Mouse (Mus musculus) embryonic facial prominence, embryonic 11.5 days (tissue): Measurements from ENCODE around the gene Ppox. TPM values are rescaled to one million over a fixed set of nuclear protein-coding genes. Genes with fewer than 3 reads are reported as not detected.
A peak's percentile ranks its signal among the peaks of the same experiment; 100 is the strongest.

ENCODE experiments used
- ATAC-seq: fragments of 200-750 bp; cut with Nextera tagmentation; replicated peaks from 2 replicates; pipeline ENCODE4 v1.8.0; 2017; ENCODE audit warnings: low read depth; ENCODE audit not compliant: insufficient number of reproducible peaks, low FRiP score, low TSS enrichment
- DNase-seq: peaks from one replicate; pipeline ENCODE4 v3.0.0-alpha.2; 2015; ENCODE audit warnings: low spot score
- H3K27ac ChIP-seq: fragments of 300-500 bp; sonication (generic); replicated peaks from 2 replicates; pipeline ENCODE4 v1.5.1; 2014; ENCODE audit warnings: mild to moderate bottlenecking, low read depth, low read length, control low read depth
- H3K27me3 ChIP-seq: fragments of 300-500 bp; sonication (generic); 2 replicates; pipeline ENCODE4 v1.6.1; 2014; ENCODE audit warnings: mild to moderate bottlenecking, low read length, moderate library complexity, mixed read lengths; ENCODE audit not compliant: control insufficient read depth, insufficient read depth
- H3K36me3 ChIP-seq: fragments of 300-500 bp; sonication (generic); replicated peaks from 2 replicates; pipeline ENCODE4 v1.6.1; 2014; ENCODE audit warnings: low read depth, mild to moderate bottlenecking, low read length, moderate library complexity, mixed read lengths; ENCODE audit not compliant: control insufficient read depth, insufficient read depth
- H3K4me1 ChIP-seq: fragments of 300-500 bp; sonication (generic); 2 replicates; pipeline ENCODE4 v1.6.1; 2014; ENCODE audit warnings: low read length, mixed read lengths; ENCODE audit not compliant: control insufficient read depth, insufficient read depth
- H3K4me2 ChIP-seq: fragments of 300-500 bp; sonication (generic); 2 replicates; pipeline ENCODE4 v1.6.1; 2014; ENCODE audit warnings: low read depth, mild to moderate bottlenecking, control low read depth, low read length, moderate library complexity
- H3K4me3 ChIP-seq: fragments of 300-500 bp; sonication (generic); 2 replicates; pipeline ENCODE4 v1.5.1; 2014; ENCODE audit warnings: low read depth, low read length, control low read depth
- H3K9ac ChIP-seq: fragments of 300-500 bp; sonication (generic); replicated peaks from 2 replicates; pipeline ENCODE4 v1.6.1; 2014; ENCODE audit warnings: mild to moderate bottlenecking, control low read depth, low read length
- H3K9me3 ChIP-seq: fragments of 300-500 bp; sonication (generic); replicated peaks from 2 replicates; pipeline ENCODE4 v1.6.1; 2016; ENCODE audit warnings: mild to moderate bottlenecking, low read length, inconsistent platforms, mixed read lengths; ENCODE audit not compliant: control insufficient read depth
- WGBS: fragments of 180-500 bp; shearing (Covaris S2); extraction: QIAGEN DNeasy Blood & Tissue Kit; methylation state at CpG from one replicate; pipeline ENCODE4 v1.1.7; 2014; 5-methylcytosine and 5-hydroxymethylcytosine counted together
- polyA plus RNA-seq: library from polyadenylated mRNA; unstranded; fragments of >200 nt; fragmentation: Nextera tagmentation; extraction: Ambion mirVana; gene quantifications from 2 replicates; pipeline ENCODE4 v1.2.1, GENCODE M21; 2014

Ppox gene
- polyA plus RNA-seq, 1 experiment from 2014 or later: 58.3 TPM

DNA sequence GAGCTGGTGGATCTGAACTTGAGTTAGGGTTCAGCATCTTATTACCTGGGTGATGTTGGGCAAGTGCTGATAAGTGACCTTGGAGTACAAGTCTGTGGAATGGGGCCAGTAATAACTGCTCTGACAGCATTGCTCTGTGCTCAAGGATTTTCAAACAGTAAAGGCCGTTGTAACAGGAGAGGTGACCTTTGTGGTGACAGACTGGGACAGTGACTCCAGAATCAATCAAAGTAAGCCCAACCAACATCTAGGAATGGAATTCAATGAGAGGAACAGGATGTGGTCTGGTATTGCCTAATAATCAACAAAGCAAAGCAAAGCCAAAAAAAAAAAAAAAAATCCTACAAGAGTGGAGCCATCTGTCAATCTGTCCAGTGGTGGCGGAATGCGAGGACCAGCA lies 20.7 kb downstream of the Ppox start:
- 81% methylated on average over 3 of the region's 3 CpGs for WGBS
- ATAC-seq: no peak

DNA sequence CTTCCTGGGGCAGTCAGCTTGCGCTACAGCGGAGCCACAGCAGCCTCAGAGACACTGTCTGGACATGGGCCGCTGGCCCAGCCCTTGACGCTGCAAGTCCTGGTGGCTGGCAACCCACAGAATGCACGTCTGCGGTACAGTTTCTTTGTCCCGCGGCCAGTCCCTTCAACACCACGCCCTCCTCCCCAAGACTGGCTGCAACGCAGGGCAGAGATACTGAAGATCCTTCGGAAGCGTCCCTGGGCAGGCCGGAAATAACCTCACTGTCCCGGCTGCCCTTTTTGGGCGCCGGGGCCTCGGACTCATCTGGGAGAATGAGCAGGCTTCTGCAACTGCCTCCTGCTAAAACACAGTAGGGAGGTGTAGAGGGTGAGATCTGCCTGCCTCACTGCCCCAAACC lies 22.1 kb downstream of the Ppox start:
- no peaks in the 10 kb centered on the region; the same call in 1 of the 2 replicates for H3K36me3 ChIP-seq
- DNase-seq (no peak), ATAC-seq (no peak)
- H3K4me1 ChIP-seq: peaks cover 2% of the 10 kb centered on the region; the same call in 1 of the 2 replicates
- H3K9me3 ChIP-seq: no peaks in the 10 kb centered on the region
- no peak overlapping the region for H3K27ac ChIP-seq
- no peak overlapping the region for H3K4me3 ChIP-seq
- H3K4me2 ChIP-seq: no peak overlapping the region
- H3K27me3 ChIP-seq: no peaks in the 10 kb centered on the region
- H3K9ac ChIP-seq: no peak overlapping the region
- WGBS: 84% methylated on average over 17 of the region's 17 CpGs

More for the DNA sequence above, 20.7 kb downstream of the Ppox start:
- H3K4me2 ChIP-seq: no peak overlapping the region
- H3K9me3 ChIP-seq: no peaks in the 10 kb centered on the region
- no peak for DNase-seq
- H3K27me3 ChIP-seq: no peaks in the 10 kb centered on the region
- H3K4me1 ChIP-seq: peaks cover 2% of the 10 kb centered on the region; the same call in 1 of the 2 replicates
- no peak overlapping the region for H3K4me3 ChIP-seq
- no peak overlapping the region for H3K27ac ChIP-seq
- H3K9ac ChIP-seq: no peak overlapping the region
- H3K36me3 ChIP-seq: no peaks in the 10 kb centered on the region

DNA sequence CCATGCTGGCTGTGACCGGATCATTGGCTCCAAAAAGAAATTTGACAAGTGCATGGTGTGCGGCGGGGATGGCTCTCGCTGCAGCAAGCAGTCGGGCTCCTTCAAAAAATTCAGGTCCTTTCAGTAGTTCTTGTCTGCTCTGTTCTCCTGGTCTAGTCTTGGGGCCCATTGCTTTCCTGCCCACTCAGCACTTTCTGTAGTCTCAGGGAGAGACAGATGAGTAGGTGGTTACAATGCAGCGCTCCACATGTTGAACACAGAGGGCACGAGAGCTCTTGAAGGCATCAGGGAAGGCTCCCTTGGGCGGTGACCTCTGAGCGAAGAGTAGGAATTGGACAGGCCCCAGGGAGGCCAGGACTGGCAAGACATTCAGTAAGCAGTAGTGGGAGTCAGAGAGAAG lies 23.2 kb downstream of the Ppox start:
- Histone ChIP-seq H3K4me1 (peaks cover 2% of the 10 kb centered on the region; the same call in 1 of the 2 replicates), H3K27me3 (no peaks in the 10 kb centered on the region), H3K4me3 (no peak overlapping the region), H3K4me2 (no peak overlapping the region), H3K36me3 (no peaks in the 10 kb centered on the region; the same call in 1 of the 2 replicates), H3K9me3 (no peaks in the 10 kb centered on the region), H3K27ac (no peak overlapping the region), H3K9ac (no peak overlapping the region)
- WGBS: 89% methylated on average over 9 of the region's 9 CpGs
- no peak for ATAC-seq
- no peak for DNase-seq

DNA sequence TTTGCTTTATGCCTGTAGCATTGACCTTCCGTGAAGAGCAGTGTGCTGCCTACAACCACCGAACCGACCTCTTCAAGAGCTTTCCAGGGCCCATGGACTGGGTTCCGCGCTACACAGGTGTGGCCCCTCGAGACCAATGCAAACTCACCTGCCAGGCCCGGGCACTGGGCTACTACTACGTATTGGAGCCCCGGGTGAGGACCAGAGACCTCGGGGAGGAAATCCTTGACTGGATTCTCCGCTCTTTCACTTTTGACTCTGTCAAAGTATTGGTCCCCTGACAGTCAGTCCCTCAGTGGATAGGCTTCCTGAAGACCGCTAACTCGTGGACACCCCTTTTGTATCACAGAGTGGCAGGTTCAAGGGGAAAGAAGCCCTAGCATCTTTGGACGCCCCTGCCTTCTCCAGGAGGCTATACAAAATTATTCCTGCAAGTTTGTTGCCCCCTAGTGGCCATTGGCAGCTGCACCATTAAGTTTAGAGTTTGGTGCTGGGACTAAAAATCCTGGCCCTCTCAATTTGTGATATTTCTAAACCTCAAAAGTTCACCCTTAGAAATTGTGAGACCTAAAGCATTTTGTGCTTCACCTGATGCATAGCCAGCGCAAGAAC lies 23.9 kb downstream of the Ppox start:
- Histone ChIP-seq H3K4me1 (no peaks in the 10 kb centered on the region; the same call in 1 of the 2 replicates), H3K9me3 (no peaks in the 10 kb centered on the region), H3K9ac (no peak overlapping the region), H3K27me3 (no peaks in the 10 kb centered on the region), H3K27ac (no peak overlapping the region), H3K4me3 (no peak overlapping the region), H3K36me3 (no peaks in the 10 kb centered on the region; the same call in 1 of the 2 replicates), H3K4me2 (no peak overlapping the region)
- 70% methylated on average over 15 of the region's 15 CpGs for WGBS
- ATAC-seq (0 out of 2 replicates have a peak, but pooled peaks have one; percentile 7), DNase-seq (peak; percentile 86)

DNA sequence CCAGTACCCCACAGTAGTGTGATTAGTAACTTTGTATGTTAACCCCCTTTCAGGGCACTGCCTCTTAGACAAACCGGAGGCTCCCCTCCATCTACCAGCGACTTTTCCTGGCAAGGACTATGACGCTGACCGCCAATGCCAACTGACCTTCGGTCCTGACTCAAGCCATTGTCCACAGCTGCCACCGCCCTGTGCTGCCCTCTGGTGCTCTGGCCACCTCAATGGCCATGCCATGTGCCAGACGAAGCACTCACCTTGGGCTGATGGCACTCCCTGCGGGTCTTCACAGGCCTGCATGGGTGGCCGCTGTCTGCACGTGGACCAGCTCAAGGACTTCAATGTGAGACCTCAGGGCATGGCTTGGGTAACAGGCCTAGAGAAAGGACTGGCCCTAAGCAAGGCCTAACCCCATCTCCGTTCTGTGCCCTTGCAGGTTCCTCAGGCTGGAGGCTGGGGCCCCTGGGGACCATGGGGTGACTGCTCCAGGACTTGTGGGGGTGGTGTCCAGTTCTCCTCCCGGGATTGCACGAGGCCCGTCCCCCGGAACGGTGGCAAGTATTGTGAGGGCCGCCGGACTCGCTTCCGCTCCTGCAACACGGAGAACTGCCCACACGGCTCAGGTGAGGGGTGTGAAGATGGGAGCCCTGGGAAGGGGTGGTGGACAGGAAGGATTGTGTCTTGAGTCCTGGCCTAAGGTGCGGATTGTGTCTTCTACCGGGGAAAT lies 24.7 kb downstream of the Ppox start:
- Histone ChIP-seq H3K9ac (no peak overlapping the region), H3K27me3 (no peaks in the 10 kb centered on the region), H3K4me3 (no peak overlapping the region), H3K4me2 (no peak overlapping the region), H3K36me3 (no peaks in the 10 kb centered on the region; the same call in 1 of the 2 replicates), H3K4me1 (peaks cover 4% of the 10 kb centered on the region), H3K9me3 (no peaks in the 10 kb centered on the region), H3K27ac (no peak overlapping the region)
- WGBS: 92% methylated on average over 24 of the region's 24 CpGs
- ATAC-seq (no peak), DNase-seq (no peak)

DNA sequence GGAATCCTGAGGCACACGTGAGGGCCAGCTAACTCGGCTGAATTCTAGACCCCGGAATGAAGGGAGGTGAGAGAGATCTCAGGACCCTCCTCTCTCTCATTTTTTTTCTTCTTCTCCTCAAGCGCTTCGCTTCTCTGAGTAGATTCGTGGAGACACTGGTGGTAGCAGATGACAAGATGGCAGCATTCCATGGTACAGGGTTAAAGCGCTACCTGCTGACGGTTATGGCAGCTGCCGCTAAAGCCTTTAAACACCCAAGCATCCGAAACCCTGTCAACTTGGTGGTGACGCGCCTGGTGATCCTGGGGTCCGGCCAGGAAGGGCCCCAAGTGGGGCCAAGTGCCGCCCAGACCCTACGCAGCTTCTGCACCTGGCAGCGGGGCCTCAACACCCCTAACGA lies 28.6 kb downstream of the Ppox start:
- Histone ChIP-seq H3K4me2 (peak overlapping the region; percentile 79), H3K27ac (peak overlapping the region; percentile 77), H3K36me3 (no peaks in the 10 kb centered on the region; the same call in 1 of the 2 replicates), H3K9ac (peak overlapping the region; percentile 60), H3K4me3 (peak overlapping the region; percentile 34; the same call in 1 of the 2 replicates), H3K4me1 (peaks cover 12% of the 10 kb centered on the region), H3K9me3 (no peaks in the 10 kb centered on the region), H3K27me3 (no peaks in the 10 kb centered on the region)
- 39% methylated on average over 17 of the region's 17 CpGs for WGBS
- DNase-seq (no peak), ATAC-seq (no peak; the same call in 1 of the 2 replicates)

DNA sequence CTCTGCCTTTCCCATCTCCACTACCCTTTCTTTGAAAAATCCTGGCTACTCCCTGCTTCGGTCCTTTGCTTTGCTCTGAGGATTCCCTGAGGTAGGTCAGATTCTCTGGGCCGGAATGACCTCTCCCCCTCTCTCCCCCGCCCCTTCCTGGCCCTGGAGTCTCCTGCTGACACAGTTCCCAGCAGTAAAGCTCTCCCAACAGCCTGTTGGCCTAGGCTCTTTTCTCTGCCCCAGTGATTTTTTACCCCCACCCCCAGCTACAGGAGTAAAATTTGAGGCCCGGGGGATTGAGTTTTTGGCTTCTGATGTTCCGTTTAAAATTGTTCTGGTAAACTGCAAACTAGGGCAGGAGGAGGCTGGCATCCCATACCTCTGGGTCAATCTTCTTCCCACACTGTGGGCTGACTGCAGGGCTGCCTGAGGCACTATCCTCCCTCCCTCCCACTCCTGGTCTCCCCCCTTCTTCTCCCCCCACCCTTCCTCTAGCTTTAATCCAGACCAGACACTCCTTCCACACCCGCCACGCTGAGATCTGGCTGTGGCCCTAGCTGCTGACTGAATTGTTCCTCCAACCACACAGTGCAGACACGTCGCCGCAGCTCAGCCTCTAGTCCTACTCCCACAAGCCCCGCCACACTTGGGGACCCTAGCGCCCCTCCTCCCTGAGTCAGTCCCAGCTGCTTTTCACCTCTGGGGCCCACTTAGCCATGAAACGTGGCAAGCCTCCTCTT lies 29.2 kb downstream of the Ppox start:
- WGBS: 5% methylated on average over 13 of the region's 13 CpGs
- peaks cover 12% of the 10 kb centered on the region for H3K4me1 ChIP-seq
- no peaks in the 10 kb centered on the region for H3K9me3 ChIP-seq
- peak overlapping the region; percentile 77 for H3K27ac ChIP-seq
- H3K4me2 ChIP-seq: peak overlapping the region; percentile 79
- no peaks in the 10 kb centered on the region for H3K27me3 ChIP-seq
- DNase-seq (peak; percentile 74), ATAC-seq (peak; percentile 49)
- H3K36me3 ChIP-seq: no peaks in the 10 kb centered on the region; the same call in 1 of the 2 replicates
- peak overlapping the region; percentile 34 for H3K4me3 ChIP-seq
- H3K9ac ChIP-seq: peak overlapping the region; percentile 60
